Mouse (Mus musculus) olfactory bulb, adult 2 months (tissue): Measurements from ENCODE around the gene D430041D05Rik.

Source experiments
- CTCF ChIP-seq: fragments of 200-500 bp; IDR thresholded peaks from 2 replicates; pipeline ENCODE4 v1.5.1; 2012; ENCODE audit warnings: low read depth, mild to moderate bottlenecking, low read length, moderate library complexity; ENCODE audit not compliant: insufficient read depth
- POLR2A ChIP-seq: fragments of 200-500 bp; IDR thresholded peaks from 2 replicates; pipeline ENCODE4 v1.6.1; 2012; ENCODE audit warnings: mild to moderate bottlenecking, low read depth, low read length, moderate library complexity; ENCODE audit not compliant: insufficient read depth

DNA sequence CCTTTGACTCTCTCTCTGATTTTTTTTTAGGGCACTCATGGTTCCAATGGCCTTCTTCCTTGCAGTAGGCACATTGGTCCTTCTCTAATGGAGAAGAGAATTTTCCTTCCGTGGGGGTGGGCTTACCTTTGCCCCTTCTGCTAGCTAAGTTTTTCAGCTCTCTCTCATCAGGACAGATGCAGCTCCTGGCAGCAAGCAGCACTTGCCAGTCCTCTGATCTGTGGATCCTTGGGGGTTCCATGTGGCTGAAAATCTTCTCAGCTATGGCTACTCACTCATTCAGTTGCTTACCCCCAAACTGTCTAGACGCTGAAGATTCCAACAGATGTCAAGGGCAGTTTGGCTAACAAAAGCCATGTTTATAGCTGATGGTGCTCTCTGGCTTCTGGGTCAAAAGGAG, 317.5 kb downstream of the D430041D05Rik start:
- TF ChIP-seq POLR2A, result no peak
- no peak for TF ChIP-seq CTCF
